Mouse (Mus musculus) spleen, adult 2 months (tissue): Measurements from ENCODE around the gene Ehbp1l1. TPM values are rescaled to one million over a fixed set of nuclear protein-coding genes. Genes with fewer than 3 reads are reported as not detected.

ENCODE experiments used
- DNase-seq, 2 experiments: peaks; one replicate each; pipeline versions ENCODE4 v3.0.0 to v3.0.0-alpha.2; 2012 to 2021; ENCODE audit warnings: low spot score in 2 of 2, low read depth in 1 of 2
- H3K27ac ChIP-seq: fragments of 200-500 bp; 2 replicates; pipeline ENCODE4 v1.5.1; 2012; ENCODE audit warnings: low read length, inconsistent platforms; ENCODE audit not compliant: insufficient read depth
- H3K27me3 ChIP-seq: fragments of 200-500 bp; 2 replicates; pipeline ENCODE4 v1.6.1; 2012; ENCODE audit warnings: mild to moderate bottlenecking, moderate library complexity, low read length, inconsistent platforms; ENCODE audit not compliant: control insufficient read depth, insufficient read depth
- H3K36me3 ChIP-seq: fragments of 200-500 bp; 2 replicates; pipeline ENCODE4 v1.6.1; 2012; ENCODE audit warnings: mild to moderate bottlenecking, low read length, inconsistent platforms; ENCODE audit not compliant: control insufficient read depth, insufficient read depth
- H3K4me1 ChIP-seq: fragments of 200-500 bp; 2 replicates; pipeline ENCODE4 v1.6.1; 2011; ENCODE audit warnings: inconsistent platforms; ENCODE audit not compliant: control insufficient read depth, insufficient read depth, insufficient read length
- H3K4me3 ChIP-seq: fragments of 200-500 bp; 2 replicates; pipeline ENCODE4 v1.5.1; 2011; ENCODE audit warnings: mild to moderate bottlenecking, inconsistent platforms; ENCODE audit not compliant: insufficient read depth, insufficient read length; ENCODE audit errors: extremely low read depth
- CTCF ChIP-seq: fragments of 200-500 bp; IDR thresholded peaks from 2 replicates; pipeline ENCODE4 v1.5.1; 2011; ENCODE audit warnings: mild to moderate bottlenecking, inconsistent platforms; ENCODE audit not compliant: insufficient read depth, insufficient read length, insufficient replicate concordance; ENCODE audit errors: extremely low read depth
- POLR2A ChIP-seq: fragments of 200-500 bp; IDR thresholded peaks from 2 replicates; pipeline ENCODE4 v1.6.1; 2011; ENCODE audit warnings: low read depth, low read length, inconsistent platforms
- WGBS: fragments of 180-500 bp; shearing (Covaris S2); methylation state at CpG from one replicate; pipeline ENCODE4 v1.1.7; 2018; 5-methylcytosine and 5-hydroxymethylcytosine counted together
- polyA plus RNA-seq: library from polyadenylated mRNA; depleted of rRNA; stranded (reverse); fragments of >200 nt; gene quantifications from 2 replicates; pipeline ENCODE4 v1.2.3, GENCODE M21; 2012

Ehbp1l1 gene
- polyA plus RNA-seq, 1 experiment = 94.6 TPM

DNA sequence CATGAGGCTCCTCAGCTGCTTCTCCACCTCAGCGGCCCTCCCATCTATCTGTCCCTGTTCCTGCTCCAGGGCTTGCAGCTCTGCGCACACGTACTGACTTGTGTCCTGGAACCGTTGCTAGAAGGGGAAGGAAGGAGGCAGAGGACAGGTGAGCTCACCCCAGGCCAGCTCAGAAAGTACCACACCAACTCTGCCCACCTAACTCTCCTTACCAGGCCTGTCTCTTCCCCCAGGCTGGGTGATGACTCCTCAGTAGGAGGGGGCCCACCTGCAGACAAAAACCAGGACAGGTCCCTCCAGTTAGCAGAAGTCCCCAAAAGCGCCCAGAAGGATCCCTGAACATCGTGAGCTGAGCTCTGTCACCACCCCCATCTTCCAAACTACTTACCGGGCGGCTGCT, 15.5 kb downstream of the Ehbp1l1 start:
- no peak overlapping the region for H3K4me3 ChIP-seq
- TF ChIP-seq CTCF (no peak), POLR2A (no peak)
- peaks cover 33% of the 10 kb centered on the region for H3K36me3 ChIP-seq
- peaks cover 17% of the 10 kb centered on the region; the same call in 1 of the 2 replicates for H3K4me1 ChIP-seq
- H3K27me3 ChIP-seq = no peaks in the 10 kb centered on the region
- H3K27ac ChIP-seq = no peak overlapping the region
- 97% methylated on average over 8 of the region's 8 CpGs for WGBS
- DNase-seq = no peak

DNA sequence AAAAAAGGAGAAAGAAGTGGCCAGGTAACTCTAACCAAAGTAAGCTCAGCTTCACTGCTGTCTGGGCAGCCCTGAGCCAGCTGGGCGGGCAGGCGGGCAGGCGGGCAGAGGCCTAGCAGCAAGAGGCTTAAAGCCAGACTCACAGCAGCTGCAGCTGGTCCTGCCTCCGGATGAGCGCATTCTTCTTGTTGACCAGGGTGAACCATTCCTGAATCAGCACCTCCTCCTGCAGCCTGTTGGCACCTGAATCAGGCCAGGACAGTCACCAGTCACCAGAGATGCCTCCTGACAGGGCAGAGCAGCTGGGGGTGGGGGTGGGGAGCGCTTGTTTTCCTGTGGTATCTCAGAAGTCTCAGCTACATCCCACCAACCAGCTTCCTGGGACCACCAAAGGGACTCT, 16.0 kb downstream of the Ehbp1l1 start:
- Histone ChIP-seq H3K4me3 (no peak overlapping the region), H3K4me1 (peaks cover 17% of the 10 kb centered on the region; the same call in 1 of the 2 replicates), H3K27ac (no peak overlapping the region), H3K27me3 (no peaks in the 10 kb centered on the region), H3K36me3 (peaks cover 33% of the 10 kb centered on the region)
- no peak for DNase-seq
- TF ChIP-seq POLR2A = no peak
- TF ChIP-seq CTCF = no peak
- WGBS = 96% methylated on average over 6 of the region's 6 CpGs

DNA sequence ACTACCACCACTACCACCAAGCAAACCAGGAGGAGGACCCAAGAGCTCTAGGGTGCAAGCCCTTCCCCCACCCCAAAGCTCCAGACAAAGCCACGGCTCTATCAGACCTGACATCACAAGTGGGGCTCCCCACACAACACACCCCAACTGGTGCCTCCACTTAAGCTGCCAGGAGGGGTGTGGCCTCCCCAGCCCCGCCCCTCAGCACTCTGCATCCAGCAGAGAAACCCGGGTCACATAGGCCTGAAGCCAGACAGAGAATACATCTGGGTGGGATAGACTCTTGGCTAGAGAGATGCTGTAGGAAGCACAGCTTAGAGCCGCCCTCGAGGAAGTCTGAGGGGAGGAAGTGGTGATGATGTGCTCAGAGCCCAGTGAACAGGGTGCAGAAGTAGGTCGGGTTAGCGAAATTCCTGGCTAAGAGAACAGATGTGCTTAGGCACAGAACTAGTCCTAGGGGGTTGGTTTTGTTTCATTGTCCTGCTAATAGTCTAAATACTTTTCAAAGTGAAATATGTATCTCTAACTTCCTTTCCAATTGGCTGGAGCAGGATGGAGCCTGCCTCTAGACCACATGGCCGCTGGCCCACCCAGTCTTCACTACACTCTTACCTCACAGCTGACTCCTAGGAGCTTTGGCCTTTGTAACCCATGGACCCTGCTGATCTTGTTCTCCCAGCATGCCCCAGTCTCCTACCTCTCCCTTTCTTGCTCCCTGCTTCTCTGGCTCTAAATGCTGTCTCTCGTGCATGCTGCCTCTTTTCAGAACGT, 21.1 kb downstream of the Ehbp1l1 start:
- no peak overlapping the region for H3K4me3 ChIP-seq
- peaks cover 42% of the 10 kb centered on the region for H3K36me3 ChIP-seq
- H3K27me3 ChIP-seq = no peaks in the 10 kb centered on the region
- TF ChIP-seq POLR2A (no peak), CTCF (no peak)
- peaks cover 5% of the 10 kb centered on the region; the same call in 1 of the 2 replicates for H3K4me1 ChIP-seq
- peak overlapping the region; percentile 47 for H3K27ac ChIP-seq
- 36% methylated on average over 10 of the region's 10 CpGs for WGBS
- DNase-seq = no peak

DNA sequence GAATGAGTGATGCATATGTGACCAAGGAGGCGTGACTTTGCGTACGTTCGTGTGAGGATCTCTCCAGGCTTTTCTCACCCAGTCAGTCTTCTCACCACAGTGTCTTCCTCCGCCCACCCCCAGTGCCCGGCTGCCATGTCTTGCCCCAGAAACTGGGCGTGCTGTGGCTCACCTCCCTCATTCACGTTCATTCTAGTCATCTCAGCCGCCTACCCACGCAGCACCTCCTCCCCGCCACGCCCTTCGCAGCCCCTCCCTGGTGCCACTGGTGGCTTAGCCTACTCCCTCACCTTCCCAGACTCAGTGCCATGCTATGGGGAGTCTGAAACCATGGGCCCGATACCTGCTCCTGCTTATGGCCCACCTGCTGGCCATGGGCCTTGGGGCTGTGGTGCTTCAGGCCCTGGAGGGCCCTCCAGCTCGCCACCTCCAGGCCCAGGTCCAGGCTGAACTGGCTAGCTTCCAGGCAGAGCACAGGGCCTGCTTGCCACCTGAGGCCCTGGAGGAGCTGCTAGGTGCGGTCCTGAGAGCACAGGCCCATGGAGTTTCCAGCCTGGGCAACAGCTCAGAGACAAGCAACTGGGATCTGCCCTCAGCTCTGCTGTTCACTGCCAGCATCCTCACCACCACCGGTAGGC, 21.8 kb downstream of the Ehbp1l1 start, which contains the start of gene Kcnk7:
Gene Kcnk7, plus strand, starts transcription at position 205 of the 638 bp plus-strand sequence.
- peaks cover 5% of the 10 kb centered on the region; the same call in 1 of the 2 replicates for H3K4me1 ChIP-seq
- 70% methylated on average over 17 of the region's 17 CpGs for WGBS
- H3K36me3 ChIP-seq = peaks cover 45% of the 10 kb centered on the region
- peak within 1 kb of the TSS; percentile 47 for H3K27ac ChIP-seq
- DNase-seq = no peak
- H3K4me3 ChIP-seq = no peak within 1 kb of the TSS
- H3K27me3 ChIP-seq = no peaks in the 10 kb centered on the region
- TF ChIP-seq POLR2A (no peak), CTCF (no peak)

DNA sequence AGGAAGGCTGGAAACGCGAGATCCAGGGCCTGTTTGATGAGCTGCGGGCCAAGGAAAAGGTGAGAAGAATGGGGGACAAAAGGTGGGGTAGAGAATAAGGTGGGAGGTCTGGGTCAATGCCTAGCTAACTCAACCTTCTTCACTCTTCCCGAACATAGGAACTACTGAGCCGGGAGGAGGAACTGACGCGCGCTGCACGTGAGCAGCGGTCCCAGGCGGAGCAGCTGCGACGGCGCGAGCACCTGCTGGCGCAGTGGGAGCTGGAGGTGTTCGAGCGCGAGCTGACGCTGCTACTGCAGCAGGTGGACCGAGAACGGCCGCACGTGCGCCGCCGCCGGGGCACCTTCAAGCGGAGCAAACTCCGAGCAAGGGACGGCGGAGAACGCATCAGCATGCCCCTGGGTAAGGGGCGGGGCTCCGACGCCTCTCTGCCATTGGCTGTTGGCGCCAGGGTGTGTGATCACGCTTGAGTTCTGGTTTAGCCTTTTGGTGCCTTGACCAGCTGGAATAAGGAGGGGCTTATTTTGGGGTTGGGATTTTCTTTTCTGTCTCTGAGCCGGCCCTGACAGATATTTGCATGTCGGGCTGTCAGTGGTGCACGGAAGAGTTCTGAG, 30.2 kb downstream of the Ehbp1l1 start:
- 94% methylated on average over 41 of the region's 41 CpGs for WGBS
- H3K4me3 ChIP-seq = no peak overlapping the region
- TF ChIP-seq POLR2A (no peak), CTCF (no peak)
- H3K4me1 ChIP-seq = peaks cover 10% of the 10 kb centered on the region; the same call in 1 of the 2 replicates
- DNase-seq = no peak
- H3K36me3 ChIP-seq = peaks cover 69% of the 10 kb centered on the region
- no peaks in the 10 kb centered on the region for H3K27me3 ChIP-seq
- no peak overlapping the region for H3K27ac ChIP-seq

DNA sequence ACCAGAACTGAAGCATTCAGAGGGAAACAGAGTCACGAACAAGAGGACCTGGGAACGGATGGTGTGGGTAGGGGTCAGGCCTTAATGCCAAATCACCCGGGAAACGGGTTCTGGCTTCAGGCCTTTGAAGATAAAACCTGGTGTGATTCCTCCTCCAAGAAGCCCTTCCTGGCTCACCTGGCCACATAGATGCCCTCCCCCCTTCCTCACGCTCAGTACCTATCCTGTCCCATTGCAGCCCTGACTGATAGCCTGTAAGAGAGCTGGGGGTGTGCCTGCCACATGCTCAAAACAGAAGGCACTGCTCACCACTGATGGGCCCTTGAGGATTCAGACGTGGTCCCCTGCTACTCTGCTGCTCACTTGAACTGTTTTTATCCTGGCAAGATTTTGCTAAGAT, 32.3 kb downstream of the Ehbp1l1 start:
- TF ChIP-seq CTCF = no peak
- no peak for TF ChIP-seq POLR2A
- WGBS = 83% methylated on average over 6 of the region's 6 CpGs
- Histone ChIP-seq H3K4me1 (peaks cover 17% of the 10 kb centered on the region), H3K27ac (no peak overlapping the region), H3K4me3 (no peak overlapping the region), H3K27me3 (no peaks in the 10 kb centered on the region), H3K36me3 (peaks cover 52% of the 10 kb centered on the region)
- no peak for DNase-seq
